Mouse (Mus musculus) small intestine, adult 2 months (tissue): ENCODE measurements around the gene Hspa1a.

Experiments
- CTCF ChIP-seq: fragments of 200-500 bp; IDR thresholded peaks from 2 replicates; pipeline ENCODE4 v1.5.1; 2012; ENCODE audit warnings: low read depth, mild to moderate bottlenecking, control low read depth, inconsistent platforms, low read length, moderate library complexity, mixed read lengths; ENCODE audit not compliant: insufficient replicate concordance, insufficient read length; ENCODE audit errors: extremely low read depth
- POLR2A ChIP-seq: fragments of 200-500 bp; IDR thresholded peaks from 2 replicates; pipeline ENCODE4 v1.6.1; 2012; ENCODE audit warnings: low read depth, mild to moderate bottlenecking, control low read depth, inconsistent platforms, low read length, moderate library complexity

DNA sequence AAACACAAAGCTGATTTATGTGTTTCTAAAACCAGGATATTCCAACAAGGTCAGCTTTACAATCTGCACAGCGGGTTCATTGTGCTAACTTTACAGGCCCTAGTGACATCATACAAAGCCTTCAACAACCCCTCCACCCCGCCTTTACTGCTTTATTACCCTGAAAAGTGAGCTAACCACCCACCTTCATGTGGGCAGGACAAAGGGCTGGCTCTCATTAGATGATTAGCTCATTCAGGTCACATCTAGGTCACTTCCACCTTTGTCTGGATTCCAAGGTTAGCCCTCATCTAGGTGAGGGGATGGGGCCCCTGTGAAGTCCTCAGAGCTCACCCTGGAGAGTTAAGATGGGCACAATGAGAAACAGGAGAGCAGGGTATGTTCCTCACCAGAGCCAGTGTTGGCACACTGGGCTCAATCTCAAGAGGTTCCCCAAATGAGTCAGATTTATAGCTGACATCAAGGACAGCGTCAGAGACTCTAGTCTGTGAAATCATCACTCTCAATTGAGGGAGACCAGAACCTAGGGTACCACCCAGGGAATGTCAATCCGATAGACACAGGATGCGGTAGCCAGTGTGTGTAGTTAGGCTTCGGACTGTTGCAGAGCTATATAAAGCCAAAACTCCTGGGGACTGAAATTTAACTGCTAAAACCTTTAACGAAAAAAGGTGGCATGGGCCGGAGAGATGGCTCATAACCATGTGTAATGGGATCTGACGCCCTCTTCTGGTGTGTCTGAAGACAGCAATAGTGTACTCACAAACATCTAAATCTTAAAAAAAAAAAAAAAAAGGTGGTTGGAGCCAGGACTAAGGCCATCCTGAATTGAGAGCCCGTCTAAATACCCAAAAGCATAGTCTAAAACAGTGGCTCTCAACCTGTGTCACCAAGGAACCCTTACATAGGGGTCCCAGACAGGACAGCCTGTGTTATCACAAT, 21.2 kb downstream of the Hspa1a start:
- TF ChIP-seq POLR2A (no peak), CTCF (no peak)
